Mouse (Mus musculus): Measurements from ENCODE around the gene Atg16l1.

GRCm38 (mm10) chr1:87769263-87769662 is 13.6 kb downstream of the Atg16l1 start:
- no peak for TF ChIP-seq POLR2A (IDR thresholded peaks at IDR 0.05; ENCODE audit: low read depth, low read length)
- no peak for TF ChIP-seq CTCF (conservative IDR thresholded peaks at IDR 0.05; ENCODE audit: insufficient read depth, insufficient read length, low read depth, low read length)
